Mouse (Mus musculus): Measurements from ENCODE around the gene Tnik. TPM values are rescaled to one million over a fixed set of nuclear protein-coding genes. Genes with fewer than 3 reads are reported as not detected.
A peak's percentile ranks its signal among the peaks of the same experiment; 100 is the strongest.

The Tnik gene
- polyA plus RNA-seq, 1 experiment from 2014 or later = 15.9 TPM

GRCm38 (mm10) chr3:28466688-28467087, 203.7 kb downstream of the Tnik start:
- Histone ChIP-seq H3K4me1 (ENCODE audit: control insufficient read depth, insufficient read depth, low read length) (no peaks in the 10 kb centered on the region), H3K4me3 (ENCODE audit: low read depth, low read length) (no peak overlapping the region), H3K27ac (replicated peaks; ENCODE audit: low read depth, low read length) (no peak overlapping the region), H3K9ac (replicated peaks; ENCODE audit: low read length) (no peak overlapping the region), H3K36me3 (replicated peaks; ENCODE audit: control insufficient read depth, insufficient read depth, low read depth, low read length) (no peaks in the 10 kb centered on the region), H3K9me3 (replicated peaks; ENCODE audit: control insufficient read depth, low read length) (no peaks in the 10 kb centered on the region), H3K27me3 (ENCODE audit: control insufficient read depth, insufficient read depth, low read length) (no peaks in the 10 kb centered on the region), H3K4me2 (ENCODE audit: low read depth, low read length) (no peak overlapping the region)
- DNase-seq (ENCODE audit: low spot score) = no peak
- no peak for ATAC-seq (replicated peaks; ENCODE audit: insufficient number of reproducible peaks, low FRiP score, low TSS enrichment, low read depth)
- 86% methylated on average over 4 of the region's 4 CpGs for WGBS

GRCm38 (mm10) chr3:28467148-28467754, 204.2 kb downstream of the Tnik start:
- Histone ChIP-seq H3K4me3 (ENCODE audit: low read depth, low read length) (no peak overlapping the region), H3K4me2 (ENCODE audit: low read depth, low read length) (no peak overlapping the region), H3K9ac (replicated peaks; ENCODE audit: low read length) (no peak overlapping the region), H3K36me3 (replicated peaks; ENCODE audit: control insufficient read depth, insufficient read depth, low read depth, low read length) (no peaks in the 10 kb centered on the region), H3K27ac (replicated peaks; ENCODE audit: low read depth, low read length) (no peak overlapping the region), H3K27me3 (ENCODE audit: control insufficient read depth, insufficient read depth, low read length) (no peaks in the 10 kb centered on the region), H3K9me3 (replicated peaks; ENCODE audit: control insufficient read depth, low read length) (no peaks in the 10 kb centered on the region), H3K4me1 (ENCODE audit: control insufficient read depth, insufficient read depth, low read length) (no peaks in the 10 kb centered on the region)
- ATAC-seq (replicated peaks; ENCODE audit: insufficient number of reproducible peaks, low FRiP score, low TSS enrichment, low read depth) (no peak), DNase-seq (ENCODE audit: low spot score) (no peak)
- 67% methylated on average over 1 of the region's 1 CpGs for WGBS

- DNase-seq (ENCODE audit: low spot score) = no peak
- ATAC-seq (replicated peaks; ENCODE audit: insufficient number of reproducible peaks, low FRiP score, low TSS enrichment, low read depth) = no peak
- Histone ChIP-seq H3K4me2 (ENCODE audit: low read depth, low read length) (no peak overlapping the region), H3K4me1 (ENCODE audit: control insufficient read depth, insufficient read depth, low read length) (no peaks in the 10 kb centered on the region), H3K27me3 (ENCODE audit: control insufficient read depth, insufficient read depth, low read length) (no peaks in the 10 kb centered on the region), H3K9me3 (replicated peaks; ENCODE audit: control insufficient read depth, low read length) (no peaks in the 10 kb centered on the region), H3K36me3 (replicated peaks; ENCODE audit: control insufficient read depth, insufficient read depth, low read depth, low read length) (no peaks in the 10 kb centered on the region), H3K27ac (replicated peaks; ENCODE audit: low read depth, low read length) (no peak overlapping the region), H3K4me3 (ENCODE audit: low read depth, low read length) (no peak overlapping the region), H3K9ac (replicated peaks; ENCODE audit: low read length) (no peak overlapping the region)
- 70% methylated on average over 4 of the region's 4 CpGs for WGBS
Measured at GRCm38 (mm10) chr3:28467871-28468285, 204.9 kb downstream of the Tnik start.

GRCm38 (mm10) chr3:28473439-28473838, 210.4 kb downstream of the Tnik start:
- Histone ChIP-seq H3K4me2 (ENCODE audit: low read depth, low read length) (no peak overlapping the region), H3K27me3 (ENCODE audit: control insufficient read depth, insufficient read depth, low read length) (no peaks in the 10 kb centered on the region)
- ATAC-seq (replicated peaks; ENCODE audit: insufficient number of reproducible peaks, low FRiP score, low TSS enrichment, low read depth) = no peak

GRCm38 (mm10) chr3:28477373-28477772, 214.4 kb downstream of the Tnik start:
- Histone ChIP-seq H3K9me3 (replicated peaks; ENCODE audit: control insufficient read depth, low read length) (no peaks in the 10 kb centered on the region), H3K27me3 (ENCODE audit: control insufficient read depth, insufficient read depth, low read length) (no peaks in the 10 kb centered on the region), H3K4me3 (ENCODE audit: low read depth, low read length) (no peak overlapping the region), H3K4me1 (ENCODE audit: control insufficient read depth, insufficient read depth, low read length) (no peaks in the 10 kb centered on the region), H3K36me3 (replicated peaks; ENCODE audit: control insufficient read depth, insufficient read depth, low read depth, low read length) (no peaks in the 10 kb centered on the region), H3K4me2 (ENCODE audit: low read depth, low read length) (no peak overlapping the region), H3K9ac (replicated peaks; ENCODE audit: low read length) (no peak overlapping the region), H3K27ac (replicated peaks; ENCODE audit: low read depth, low read length) (no peak overlapping the region)
- WGBS = 98% methylated on average over 2 of the region's 2 CpGs
- DNase-seq (ENCODE audit: low spot score) = no peak
- ATAC-seq (replicated peaks; ENCODE audit: insufficient number of reproducible peaks, low FRiP score, low TSS enrichment, low read depth) = no peak

More at GRCm38 (mm10) chr3:28473439-28473838, 210.4 kb downstream of the Tnik start:
- H3K27ac ChIP-seq (replicated peaks; ENCODE audit: low read depth, low read length) = no peak overlapping the region
- H3K4me3 ChIP-seq (ENCODE audit: low read depth, low read length) = no peak overlapping the region
- 63% methylated on average over 1 of the region's 1 CpGs for WGBS
- no peak for DNase-seq (ENCODE audit: low spot score)
- no peaks in the 10 kb centered on the region for H3K4me1 ChIP-seq (ENCODE audit: control insufficient read depth, insufficient read depth, low read length)
- H3K9me3 ChIP-seq (replicated peaks; ENCODE audit: control insufficient read depth, low read length) = no peaks in the 10 kb centered on the region
- no peaks in the 10 kb centered on the region for H3K36me3 ChIP-seq (replicated peaks; ENCODE audit: control insufficient read depth, insufficient read depth, low read depth, low read length)
- no peak overlapping the region for H3K9ac ChIP-seq (replicated peaks; ENCODE audit: low read length)

- Histone ChIP-seq H3K4me1 (ENCODE audit: control insufficient read depth, insufficient read depth, low read length) (no peaks in the 10 kb centered on the region), H3K27ac (replicated peaks; ENCODE audit: low read depth, low read length) (no peak overlapping the region), H3K36me3 (replicated peaks; ENCODE audit: control insufficient read depth, insufficient read depth, low read depth, low read length) (no peaks in the 10 kb centered on the region), H3K9me3 (replicated peaks; ENCODE audit: control insufficient read depth, low read length) (no peaks in the 10 kb centered on the region), H3K27me3 (ENCODE audit: control insufficient read depth, insufficient read depth, low read length) (no peaks in the 10 kb centered on the region), H3K4me3 (ENCODE audit: low read depth, low read length) (no peak overlapping the region), H3K9ac (replicated peaks; ENCODE audit: low read length) (no peak overlapping the region), H3K4me2 (ENCODE audit: low read depth, low read length) (no peak overlapping the region)
- no peak for DNase-seq (ENCODE audit: low spot score)
- ATAC-seq (replicated peaks; ENCODE audit: insufficient number of reproducible peaks, low FRiP score, low TSS enrichment, low read depth) = no peak
- 48% methylated on average over 7 of the region's 7 CpGs for WGBS
Measured at GRCm38 (mm10) chr3:28485716-28486115, 222.7 kb downstream of the Tnik start.

GRCm38 (mm10) chr3:28487418-28487817, 224.4 kb downstream of the Tnik start:
- no peak overlapping the region for H3K27ac ChIP-seq (replicated peaks; ENCODE audit: low read depth, low read length)
- H3K4me2 ChIP-seq (ENCODE audit: low read depth, low read length) = no peak overlapping the region
- H3K9ac ChIP-seq (replicated peaks; ENCODE audit: low read length) = no peak overlapping the region
- H3K4me3 ChIP-seq (ENCODE audit: low read depth, low read length) = no peak overlapping the region
- no peaks in the 10 kb centered on the region for H3K9me3 ChIP-seq (replicated peaks; ENCODE audit: control insufficient read depth, low read length)
- H3K4me1 ChIP-seq (ENCODE audit: control insufficient read depth, insufficient read depth, low read length) = no peaks in the 10 kb centered on the region
- no peaks in the 10 kb centered on the region for H3K36me3 ChIP-seq (replicated peaks; ENCODE audit: control insufficient read depth, insufficient read depth, low read depth, low read length)
- no peaks in the 10 kb centered on the region for H3K27me3 ChIP-seq (ENCODE audit: control insufficient read depth, insufficient read depth, low read length)
- DNase-seq (ENCODE audit: low spot score) (no peak), ATAC-seq (replicated peaks; ENCODE audit: insufficient number of reproducible peaks, low FRiP score, low TSS enrichment, low read depth) (no peak)
- WGBS = 77% methylated on average over 9 of the region's 9 CpGs

- WGBS = 27% methylated on average over 11 of the region's 11 CpGs
- Histone ChIP-seq H3K36me3 (replicated peaks; ENCODE audit: control insufficient read depth, insufficient read depth, low read depth, low read length) (no peaks in the 10 kb centered on the region), H3K9me3 (replicated peaks; ENCODE audit: control insufficient read depth, low read length) (no peaks in the 10 kb centered on the region), H3K4me1 (ENCODE audit: control insufficient read depth, insufficient read depth, low read length) (no peaks in the 10 kb centered on the region), H3K9ac (replicated peaks; ENCODE audit: low read length) (0 out of 2 replicates have a peak overlapping the region, but pooled peaks have one; percentile 26), H3K4me2 (ENCODE audit: low read depth, low read length) (no peak overlapping the region), H3K27ac (replicated peaks; ENCODE audit: low read depth, low read length) (no peak overlapping the region), H3K27me3 (ENCODE audit: control insufficient read depth, insufficient read depth, low read length) (no peaks in the 10 kb centered on the region), H3K4me3 (ENCODE audit: low read depth, low read length) (no peak overlapping the region)
- no peak for ATAC-seq (replicated peaks; ENCODE audit: insufficient number of reproducible peaks, low FRiP score, low TSS enrichment, low read depth)
- peak; percentile 36 for DNase-seq (ENCODE audit: low spot score)
Measured at GRCm38 (mm10) chr3:28491085-28492041, 228.3 kb downstream of the Tnik start.

All from embryonic facial prominence, embryonic 11.5 days (tissue).